Mouse (Mus musculus) limb, embryonic 13.5 days (tissue): ENCODE measurements at regions not wholly inside any gene's neighbourhood (a gene's known extent, or its start where the extent isn't known, plus 50 kb on each side); places are given as distances from the start of the nearest gene placed in this dataset.

Source experiments
- ATAC-seq: fragments of 200-750 bp; cut with Nextera tagmentation; 2 replicates; pipeline ENCODE4 v1.8.0; 2017; ENCODE audit warnings: low read depth, moderate number of reproducible peaks, moderate TSS enrichment; ENCODE audit not compliant: low FRiP score
- H3K27ac ChIP-seq: fragments of 300-500 bp; sonication (generic); 2 replicates; pipeline ENCODE4 v1.5.1; 2015; ENCODE audit warnings: inconsistent platforms, mild to moderate bottlenecking, moderate library complexity
- H3K27me3 ChIP-seq: fragments of 300-500 bp; sonication (generic); 2 replicates; pipeline ENCODE4 v1.6.1; 2015; ENCODE audit warnings: mild to moderate bottlenecking, inconsistent platforms
- H3K36me3 ChIP-seq: fragments of 300-500 bp; sonication (generic); 2 replicates; pipeline ENCODE4 v1.6.1; 2015; ENCODE audit warnings: inconsistent platforms, mild to moderate bottlenecking, moderate library complexity
- H3K4me1 ChIP-seq: fragments of 300-500 bp; sonication (generic); 2 replicates; pipeline ENCODE4 v1.6.1; 2015; ENCODE audit warnings: inconsistent platforms
- H3K4me2 ChIP-seq: fragments of 300-500 bp; sonication (generic); replicated peaks from 2 replicates; pipeline ENCODE4 v1.6.1; 2015; ENCODE audit warnings: inconsistent platforms, mild to moderate bottlenecking, moderate library complexity
- H3K4me3 ChIP-seq: fragments of 300-500 bp; sonication (generic); 2 replicates; pipeline ENCODE4 v1.5.1; 2015; ENCODE audit warnings: moderate library complexity, mild to moderate bottlenecking, inconsistent platforms
- H3K9ac ChIP-seq: fragments of 300-500 bp; sonication (generic); 2 replicates; pipeline ENCODE4 v1.6.1; 2015; ENCODE audit warnings: mild to moderate bottlenecking, inconsistent platforms
- H3K9me3 ChIP-seq: fragments of 300-500 bp; sonication (generic); 2 replicates; pipeline ENCODE4 v1.6.1; 2016; ENCODE audit warnings: inconsistent platforms
- WGBS: fragments of 180-500 bp; shearing (Covaris S2); methylation state at CpG from one replicate; pipeline ENCODE4 v1.1.7; 2015; 5-methylcytosine and 5-hydroxymethylcytosine counted together

DNA sequence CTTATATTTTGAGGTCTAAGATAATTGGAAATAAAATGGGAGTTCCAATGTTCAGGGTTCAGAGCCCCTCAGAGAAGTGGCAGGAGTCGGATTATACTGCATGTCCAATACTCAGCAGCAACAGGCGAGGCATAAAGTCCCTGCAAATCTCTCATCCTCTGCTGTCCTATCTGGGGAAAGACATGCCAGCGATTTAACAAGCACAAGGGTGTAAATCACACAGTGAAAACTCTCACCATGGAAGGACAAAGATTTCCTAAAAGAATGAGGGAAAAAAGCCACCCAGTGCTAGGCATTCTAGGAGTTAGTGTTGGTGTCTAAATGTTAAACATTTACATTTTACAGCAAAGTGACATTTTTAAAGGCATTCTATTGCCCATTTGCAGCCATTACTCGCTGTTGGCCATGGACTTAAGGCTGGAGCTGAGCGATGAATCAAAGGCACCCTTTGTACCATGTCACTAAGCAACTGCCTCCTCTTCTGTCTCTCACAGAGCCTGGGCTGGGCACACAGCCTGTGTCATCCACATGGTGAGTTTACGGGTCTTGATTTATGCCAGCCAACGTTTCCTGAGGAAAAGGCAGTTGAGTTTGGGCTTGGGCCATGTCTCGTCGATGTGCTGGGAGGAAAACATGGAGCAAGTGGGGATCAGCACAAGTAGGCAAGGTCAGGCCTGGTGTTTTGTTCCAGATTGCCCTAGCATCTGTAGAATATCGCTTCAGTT is 265.9 kb upstream of the Ncam1 start:
- Histone ChIP-seq H3K36me3 (no peaks in the 10 kb centered on the region), H3K4me3 (no peak overlapping the region), H3K9me3 (no peaks in the 10 kb centered on the region), H3K9ac (no peak overlapping the region), H3K4me2 (no peak overlapping the region), H3K27me3 (no peaks in the 10 kb centered on the region), H3K4me1 (no peaks in the 10 kb centered on the region), H3K27ac (no peak overlapping the region)
- ATAC-seq: no peak
- 79% methylated on average over 10 of the region's 10 CpGs for WGBS

DNA sequence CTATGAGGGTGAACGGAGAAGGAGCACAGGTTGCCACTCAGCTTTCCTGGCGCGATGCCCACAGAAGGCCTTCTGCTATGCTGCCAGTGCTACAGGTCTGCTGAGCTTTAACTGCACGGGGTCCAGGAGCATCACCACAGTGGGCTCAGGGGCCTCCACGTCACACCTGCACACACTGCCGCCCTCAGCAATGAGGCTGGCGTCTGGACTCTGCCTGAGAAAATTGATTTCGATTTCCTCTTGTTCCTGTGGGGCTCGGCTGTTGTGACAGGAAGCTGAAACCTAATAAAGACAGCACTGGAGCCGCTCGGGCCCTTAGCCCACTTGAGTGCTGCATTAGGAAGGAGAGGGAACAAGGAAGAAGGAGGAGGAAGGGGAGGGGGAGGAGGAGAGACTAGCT is 239.5 kb upstream of the Ncam1 start:
- WGBS: 23% methylated on average over 11 of the region's 11 CpGs
- Histone ChIP-seq H3K9me3 (no peaks in the 10 kb centered on the region), H3K4me3 (no peak overlapping the region), H3K27ac (peak overlapping the region; percentile 15; the same call in 1 of the 2 replicates), H3K4me2 (no peak overlapping the region; the same call in 1 of the 2 replicates), H3K9ac (no peak overlapping the region), H3K4me1 (peaks cover 20% of the 10 kb centered on the region), H3K36me3 (no peaks in the 10 kb centered on the region), H3K27me3 (no peaks in the 10 kb centered on the region)
- ATAC-seq: peak; percentile 48; the same call in 1 of the 2 replicates

DNA sequence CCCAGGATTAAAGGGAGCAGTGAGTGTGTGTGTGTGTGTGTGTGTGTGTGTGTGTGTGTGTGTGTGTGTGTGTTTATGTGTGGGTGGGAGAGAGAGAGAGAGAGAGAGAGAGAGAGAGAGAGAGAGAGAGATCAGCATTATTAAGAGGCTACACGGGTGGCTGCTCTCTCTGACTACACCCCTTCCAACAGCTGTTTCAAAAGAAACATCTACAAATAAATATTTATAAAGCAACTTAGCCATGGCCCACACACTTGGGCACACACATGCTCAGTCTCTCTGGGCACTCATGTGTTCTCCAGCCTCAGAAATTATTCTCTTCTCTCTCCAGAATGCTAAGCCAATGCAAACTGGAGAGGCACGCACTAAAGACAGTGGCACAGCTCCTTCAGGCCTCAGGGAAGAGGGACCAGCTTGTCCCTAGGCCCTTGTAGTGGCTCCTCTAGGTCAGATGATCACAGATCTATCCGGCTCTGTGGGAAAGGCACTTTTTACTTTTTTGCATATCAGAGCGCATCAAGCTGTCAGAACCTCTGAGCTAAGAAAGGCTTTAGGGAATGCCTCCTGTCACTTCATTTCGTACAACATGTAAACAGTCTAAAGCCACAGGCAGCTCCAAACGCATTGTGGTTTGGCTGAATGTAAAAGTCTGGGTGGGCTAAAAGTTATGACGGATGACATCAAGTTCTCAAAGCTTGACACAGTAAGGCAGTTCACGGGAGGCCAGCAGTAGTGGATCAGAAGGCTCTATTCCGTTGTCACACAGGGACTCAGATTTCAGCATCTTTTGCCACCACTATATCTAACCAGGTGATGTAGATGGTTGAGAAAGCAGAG is 233.8 kb upstream of the Ncam1 start:
- 62% methylated on average over 9 of the region's 9 CpGs for WGBS
- Histone ChIP-seq H3K36me3 (no peaks in the 10 kb centered on the region), H3K4me1 (0 out of 2 replicates have a peak, but pooled peaks cover 4% of the 10 kb centered on the region), H3K4me2 (no peak overlapping the region), H3K9ac (no peak overlapping the region), H3K4me3 (no peak overlapping the region), H3K27ac (no peak overlapping the region), H3K9me3 (no peaks in the 10 kb centered on the region), H3K27me3 (0 out of 2 replicates have a peak, but pooled peaks cover 3% of the 10 kb centered on the region)
- no peak for ATAC-seq

DNA sequence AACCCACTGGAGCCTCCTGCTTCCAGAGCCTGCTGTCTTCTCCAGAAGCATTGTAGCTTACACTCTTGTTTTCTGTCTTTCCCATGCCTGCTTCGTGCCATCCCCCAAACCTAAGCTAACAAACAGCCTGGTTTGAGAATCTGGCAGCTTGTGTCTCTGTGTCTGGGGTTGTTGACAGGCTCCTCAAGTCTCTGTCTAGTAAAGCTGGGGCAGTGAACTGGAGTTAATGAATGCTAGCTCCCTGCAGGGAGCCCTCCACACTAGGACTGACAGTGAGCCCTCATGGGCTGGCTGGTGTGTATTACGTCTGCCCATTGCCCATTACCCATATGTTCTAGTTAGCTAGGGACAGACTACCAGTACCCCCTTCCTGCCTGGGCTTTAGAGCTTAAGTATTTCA is 232.6 kb upstream of the Ncam1 start:
- H3K9me3 ChIP-seq: no peaks in the 10 kb centered on the region
- 55% methylated on average over 2 of the region's 2 CpGs for WGBS
- H3K27me3 ChIP-seq: 0 out of 2 replicates have a peak, but pooled peaks cover 3% of the 10 kb centered on the region
- no peaks in the 10 kb centered on the region for H3K36me3 ChIP-seq
- H3K9ac ChIP-seq: no peak overlapping the region
- ATAC-seq: no peak
- no peak overlapping the region for H3K27ac ChIP-seq
- H3K4me1 ChIP-seq: 0 out of 2 replicates have a peak, but pooled peaks cover 4% of the 10 kb centered on the region
- no peak overlapping the region for H3K4me2 ChIP-seq
- no peak overlapping the region for H3K4me3 ChIP-seq

DNA sequence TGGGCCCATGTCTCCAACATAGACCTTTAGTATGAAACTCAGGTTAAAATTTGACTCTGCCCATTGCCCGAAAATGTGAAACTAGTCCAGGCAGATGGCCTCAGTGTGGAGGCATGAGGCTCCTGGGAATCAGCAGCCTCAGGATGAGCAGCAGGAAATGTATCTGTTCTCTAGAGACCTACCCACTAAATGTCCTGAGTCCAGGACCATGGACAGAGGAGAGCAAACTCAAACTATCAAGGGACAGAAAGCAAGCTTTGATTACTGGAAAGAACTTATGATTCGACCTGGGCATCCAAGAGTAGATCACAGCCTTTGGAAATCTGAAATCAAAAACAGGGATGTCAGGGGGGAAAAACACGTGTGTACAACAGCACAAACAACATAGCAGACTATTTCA is 230.3 kb upstream of the Ncam1 start:
- Histone ChIP-seq H3K4me1 (0 out of 2 replicates have a peak, but pooled peaks cover 4% of the 10 kb centered on the region), H3K4me2 (no peak overlapping the region), H3K9me3 (no peaks in the 10 kb centered on the region), H3K4me3 (no peak overlapping the region), H3K27ac (no peak overlapping the region), H3K27me3 (peaks cover 3% of the 10 kb centered on the region; the same call in 1 of the 2 replicates), H3K9ac (no peak overlapping the region), H3K36me3 (no peaks in the 10 kb centered on the region)
- ATAC-seq: no peak
- WGBS: 48% methylated on average over 3 of the region's 3 CpGs

DNA sequence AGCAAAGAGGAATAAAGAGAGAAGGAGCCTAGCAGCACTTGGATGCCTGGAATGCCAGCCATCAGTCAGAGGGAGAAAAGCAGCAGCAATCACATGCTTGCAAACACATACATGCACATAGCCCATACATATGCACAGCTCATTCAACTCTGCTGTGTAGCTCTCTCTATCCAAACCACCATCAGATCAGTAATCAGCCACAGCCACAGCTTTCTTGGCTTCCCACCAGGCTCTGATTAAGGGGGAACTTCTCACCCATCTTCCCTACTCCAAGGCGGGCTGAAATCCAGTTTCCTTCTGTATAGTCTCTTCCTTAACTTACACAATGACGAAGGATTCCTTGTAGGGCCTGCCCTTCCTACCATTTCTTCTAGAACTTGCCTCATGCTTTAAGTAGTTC is 229.8 kb upstream of the Ncam1 start:
- no peak for ATAC-seq

DNA sequence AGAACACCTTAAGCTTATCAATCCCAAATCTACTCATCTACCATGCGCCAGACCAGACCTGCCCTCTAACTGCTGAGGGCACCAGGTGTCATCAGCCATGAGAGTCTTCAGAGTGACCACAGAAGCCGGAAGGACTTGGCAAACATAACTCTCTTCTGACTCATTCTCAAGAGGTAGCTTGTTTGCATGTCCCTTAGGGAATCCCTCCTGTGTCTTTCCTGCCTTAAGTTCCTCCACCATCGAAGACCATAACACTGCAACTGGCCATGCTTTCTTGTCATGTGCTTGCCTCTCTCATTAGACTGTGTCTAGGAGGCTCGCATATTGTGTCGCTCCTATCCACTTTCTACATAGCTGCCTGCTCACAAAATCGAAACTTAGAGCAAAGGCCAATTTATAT is 226.1 kb upstream of the Ncam1 start:
- Histone ChIP-seq H3K36me3 (no peaks in the 10 kb centered on the region), H3K27me3 (peaks cover 5% of the 10 kb centered on the region; the same call in 1 of the 2 replicates), H3K4me2 (no peak overlapping the region), H3K27ac (no peak overlapping the region), H3K9ac (no peak overlapping the region), H3K4me1 (no peaks in the 10 kb centered on the region), H3K9me3 (no peaks in the 10 kb centered on the region), H3K4me3 (no peak overlapping the region)
- WGBS: 81% methylated on average over 6 of the region's 6 CpGs
- no peak for ATAC-seq

More for the DNA sequence above, 229.8 kb upstream of the Ncam1 start:
- Histone ChIP-seq H3K27me3 (peaks cover 3% of the 10 kb centered on the region; the same call in 1 of the 2 replicates), H3K36me3 (no peaks in the 10 kb centered on the region), H3K4me2 (no peak overlapping the region), H3K9me3 (no peaks in the 10 kb centered on the region), H3K9ac (no peak overlapping the region), H3K4me3 (no peak overlapping the region), H3K4me1 (0 out of 2 replicates have a peak, but pooled peaks cover 3% of the 10 kb centered on the region), H3K27ac (no peak overlapping the region)
- 89% methylated on average over 2 of the region's 2 CpGs for WGBS

DNA sequence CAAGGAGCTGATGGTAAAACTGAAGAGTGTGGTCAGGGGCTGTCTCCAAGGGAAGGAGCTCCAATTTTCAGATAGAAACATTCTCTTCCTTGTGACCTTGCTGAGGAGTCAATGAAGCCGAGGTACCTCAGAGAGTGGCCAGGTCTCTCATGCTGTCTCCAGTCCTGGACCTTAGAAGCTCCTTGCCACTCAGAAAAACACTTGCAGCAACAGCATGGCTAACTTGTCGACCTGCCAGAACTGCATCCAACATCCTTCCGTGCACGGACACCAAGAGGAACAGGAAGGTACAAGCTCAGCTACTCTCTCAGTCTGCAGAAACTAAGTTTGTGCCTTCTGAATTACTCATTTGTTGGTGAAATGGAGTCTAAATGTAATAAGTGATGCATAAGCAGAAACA is 214.9 kb upstream of the Ncam1 start:
- H3K9me3 ChIP-seq: no peaks in the 10 kb centered on the region
- H3K27me3 ChIP-seq: no peaks in the 10 kb centered on the region
- H3K4me2 ChIP-seq: no peak overlapping the region
- no peaks in the 10 kb centered on the region for H3K4me1 ChIP-seq
- H3K4me3 ChIP-seq: no peak overlapping the region
- no peak overlapping the region for H3K27ac ChIP-seq
- no peak for ATAC-seq
- no peaks in the 10 kb centered on the region for H3K36me3 ChIP-seq
- WGBS: 88% methylated on average over 4 of the region's 4 CpGs
- no peak overlapping the region for H3K9ac ChIP-seq

DNA sequence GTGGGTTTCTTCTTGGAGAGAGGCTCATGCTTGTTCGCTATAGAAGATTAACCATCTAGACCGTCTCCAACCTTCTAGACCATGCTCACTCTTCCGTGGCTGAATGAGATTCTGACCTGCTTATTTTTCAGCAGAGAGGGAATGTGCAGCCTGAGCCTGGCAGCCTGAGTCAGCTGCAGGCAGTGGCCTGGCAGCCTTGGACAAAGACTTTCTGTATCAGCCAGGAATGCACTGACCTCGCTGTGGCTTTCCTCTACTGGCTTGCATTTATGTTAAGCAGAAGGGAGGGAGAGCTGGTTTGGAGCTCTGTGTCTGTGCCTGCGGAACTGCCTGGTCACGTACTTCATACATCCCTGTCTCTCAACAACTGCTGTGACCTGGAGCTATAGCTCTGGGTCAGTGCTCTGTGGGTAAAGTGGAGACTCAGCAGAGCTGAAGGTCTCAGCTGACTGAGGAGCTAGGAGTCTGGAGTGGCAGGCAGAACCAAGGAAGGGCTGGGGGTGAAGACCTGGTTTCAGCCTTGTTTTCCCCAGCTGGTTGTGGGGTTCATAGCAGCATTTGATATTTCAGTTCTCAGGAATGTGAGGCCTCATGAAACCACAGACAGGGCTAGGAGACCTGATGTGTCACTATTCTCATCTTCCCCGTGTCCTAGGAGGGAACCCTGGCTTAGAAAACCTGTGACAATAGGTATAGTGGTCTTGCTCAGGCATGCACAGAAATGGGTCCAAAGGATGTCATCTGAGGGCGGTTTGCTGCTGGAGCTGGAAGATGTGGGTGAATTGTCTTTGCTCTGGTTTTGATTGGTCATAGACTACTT is 207.2 kb upstream of the Ncam1 start:
- Histone ChIP-seq H3K4me2 (no peak overlapping the region), H3K4me3 (no peak overlapping the region), H3K4me1 (peaks cover 14% of the 10 kb centered on the region), H3K27ac (peak overlapping the region; percentile 40; the same call in 1 of the 2 replicates), H3K9ac (no peak overlapping the region), H3K36me3 (no peaks in the 10 kb centered on the region), H3K27me3 (no peaks in the 10 kb centered on the region), H3K9me3 (no peaks in the 10 kb centered on the region)
- 54% methylated on average over 8 of the region's 8 CpGs for whole genome bisulfite sequencing
- ATAC-seq: peak; percentile 72

DNA sequence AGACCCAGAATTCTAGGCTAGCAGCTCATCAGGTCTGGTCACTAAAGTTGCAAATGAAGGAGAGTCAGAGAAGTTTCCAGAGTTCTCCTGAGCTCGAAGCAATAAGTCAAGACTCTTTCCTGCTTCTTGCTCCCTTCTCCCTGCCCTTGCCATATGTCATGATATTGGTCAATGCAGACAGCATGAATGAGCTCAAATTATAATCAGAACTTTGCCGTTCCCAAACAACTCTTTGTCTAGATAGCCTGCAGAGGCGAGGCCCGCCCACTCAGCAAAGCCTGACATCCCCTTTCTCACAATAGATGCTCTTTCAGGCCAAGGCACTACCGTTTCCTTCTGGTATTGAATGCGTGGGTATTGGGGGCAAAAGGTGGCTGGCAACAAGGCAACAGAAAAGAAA is 204.0 kb upstream of the Ncam1 start:
- peaks cover 19% of the 10 kb centered on the region for H3K4me1 ChIP-seq
- H3K27me3 ChIP-seq: no peaks in the 10 kb centered on the region
- H3K4me2 ChIP-seq: no peak overlapping the region
- no peak overlapping the region for H3K27ac ChIP-seq
- no peaks in the 10 kb centered on the region for H3K36me3 ChIP-seq
- H3K9me3 ChIP-seq: no peaks in the 10 kb centered on the region
- H3K4me3 ChIP-seq: no peak overlapping the region
- WGBS: 91% methylated on average over 6 of the region's 6 CpGs
- H3K9ac ChIP-seq: no peak overlapping the region
- no peak for ATAC-seq

DNA sequence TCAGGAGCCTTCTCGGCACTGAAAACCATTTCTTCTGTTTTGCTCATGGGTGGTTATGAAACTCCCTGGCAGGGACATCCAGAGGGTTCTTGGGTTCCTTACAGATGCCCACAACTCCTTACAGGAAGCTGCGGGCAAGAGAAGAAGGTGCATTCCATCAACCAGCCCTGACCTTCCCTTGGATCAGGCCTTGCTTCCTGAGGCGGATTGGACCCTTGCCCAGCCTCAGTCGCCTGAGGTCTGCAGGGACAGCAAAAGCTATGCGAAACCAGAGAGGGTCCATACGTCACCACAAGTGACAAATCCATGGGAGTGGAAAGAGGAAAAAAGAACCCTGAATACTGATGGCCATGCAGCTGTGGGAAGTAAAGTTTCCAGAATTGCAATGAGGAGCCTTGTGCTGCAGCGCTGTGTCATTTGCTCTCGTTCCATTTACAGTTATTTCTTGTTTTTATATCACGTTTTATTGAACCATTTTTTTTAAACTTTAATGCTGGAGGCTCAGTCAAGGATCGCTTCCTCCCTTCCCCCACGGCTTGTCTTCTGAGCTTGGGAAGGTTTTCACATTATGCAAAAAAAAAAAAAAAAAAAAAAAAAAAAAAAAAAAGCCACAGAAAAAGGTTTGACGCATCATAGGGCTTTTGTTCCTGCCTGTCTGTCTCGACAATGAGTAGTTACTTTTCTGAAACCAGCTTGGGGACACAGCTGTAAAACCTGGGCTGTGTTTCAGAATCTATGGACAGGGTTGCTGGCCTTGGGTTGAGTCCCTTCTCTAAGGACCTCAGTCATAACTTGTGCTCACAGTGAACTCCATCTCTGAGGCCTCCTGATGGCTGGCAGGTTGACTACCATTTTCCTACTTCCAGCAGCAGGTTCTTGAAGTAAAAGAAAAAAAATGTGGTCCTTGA is 202.0 kb upstream of the Ncam1 start:
- Histone ChIP-seq H3K27ac (peak overlapping the region; percentile 39; the same call in 1 of the 2 replicates), H3K36me3 (no peaks in the 10 kb centered on the region), H3K9ac (no peak overlapping the region), H3K4me3 (no peak overlapping the region), H3K4me2 (no peak overlapping the region), H3K4me1 (peaks cover 11% of the 10 kb centered on the region), H3K9me3 (peaks cover 5% of the 10 kb centered on the region), H3K27me3 (no peaks in the 10 kb centered on the region)
- 63% methylated on average over 13 of the region's 13 CpGs for WGBS
- no peak; the same call in 1 of the 2 replicates for ATAC-seq
